Mouse (Mus musculus) T-helper 1 cell (primary cell): ENCODE results near the gene Hist1h4f.

Experiments
- in situ Hi-C: fragments of 300-600 bp; cut with MboI, MseI; formaldehyde crosslinking; loops from one replicate; pipeline ENCODE4 v1.15.1; 2025; ENCODE audit warnings: high pct_unique_total_duplicates

Gene Hist1h4f

DNA sequence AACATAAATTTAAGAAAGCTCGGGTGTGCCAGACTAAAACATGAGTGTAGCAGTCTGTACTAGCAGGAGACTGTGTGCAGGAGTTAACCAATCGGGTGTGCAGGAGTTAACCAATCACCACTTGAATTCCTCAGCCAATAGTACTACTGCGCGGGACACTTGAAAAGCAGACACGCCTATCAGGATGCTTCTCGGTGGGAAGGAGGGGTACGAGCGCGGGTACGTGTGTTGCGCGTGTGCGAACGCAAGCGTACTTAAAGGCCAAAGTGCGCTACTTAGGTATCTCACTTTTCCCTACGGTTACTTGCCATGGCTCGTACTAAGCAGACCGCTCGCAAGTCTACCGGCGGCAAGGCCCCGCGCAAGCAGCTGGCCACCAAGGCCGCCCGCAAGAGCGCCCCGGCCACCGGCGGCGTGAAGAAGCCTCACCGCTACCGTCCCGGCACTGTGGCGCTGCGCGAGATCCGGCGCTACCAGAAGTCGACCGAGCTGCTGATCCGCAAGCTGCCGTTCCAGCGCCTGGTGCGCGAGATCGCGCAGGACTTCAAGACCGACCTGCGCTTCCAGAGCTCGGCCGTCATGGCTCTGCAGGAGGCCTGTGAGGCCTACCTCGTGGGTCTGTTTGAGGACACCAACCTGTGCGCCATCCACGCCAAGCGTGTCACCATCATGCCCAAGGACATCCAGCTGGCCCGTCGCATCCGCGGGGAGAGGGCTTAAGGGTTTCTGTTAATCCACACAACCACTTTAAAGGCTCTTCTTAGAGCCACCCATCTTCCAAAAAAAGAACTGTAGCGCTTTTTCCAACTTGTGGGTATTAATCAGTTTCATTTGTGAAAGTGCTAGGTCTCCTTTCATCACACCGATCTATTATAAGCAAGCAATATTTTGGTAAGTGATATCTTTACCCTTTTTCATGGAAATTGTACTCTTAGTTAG is 16.0 kb downstream of the Hist1h4f start, which contains the start of gene Hist1h3g:
Hist1h3g (plus strand) TSS at position 286 of the 939 bp plus-strand sequence.
- in situ Hi-C loops, result loop anchor here (5.0 kb wide), 1 partner anchor 1818 kb away; the partner anchor contains the start of genes Hist1h2ai, Hist1h2bl and Hist1h3h

DNA sequence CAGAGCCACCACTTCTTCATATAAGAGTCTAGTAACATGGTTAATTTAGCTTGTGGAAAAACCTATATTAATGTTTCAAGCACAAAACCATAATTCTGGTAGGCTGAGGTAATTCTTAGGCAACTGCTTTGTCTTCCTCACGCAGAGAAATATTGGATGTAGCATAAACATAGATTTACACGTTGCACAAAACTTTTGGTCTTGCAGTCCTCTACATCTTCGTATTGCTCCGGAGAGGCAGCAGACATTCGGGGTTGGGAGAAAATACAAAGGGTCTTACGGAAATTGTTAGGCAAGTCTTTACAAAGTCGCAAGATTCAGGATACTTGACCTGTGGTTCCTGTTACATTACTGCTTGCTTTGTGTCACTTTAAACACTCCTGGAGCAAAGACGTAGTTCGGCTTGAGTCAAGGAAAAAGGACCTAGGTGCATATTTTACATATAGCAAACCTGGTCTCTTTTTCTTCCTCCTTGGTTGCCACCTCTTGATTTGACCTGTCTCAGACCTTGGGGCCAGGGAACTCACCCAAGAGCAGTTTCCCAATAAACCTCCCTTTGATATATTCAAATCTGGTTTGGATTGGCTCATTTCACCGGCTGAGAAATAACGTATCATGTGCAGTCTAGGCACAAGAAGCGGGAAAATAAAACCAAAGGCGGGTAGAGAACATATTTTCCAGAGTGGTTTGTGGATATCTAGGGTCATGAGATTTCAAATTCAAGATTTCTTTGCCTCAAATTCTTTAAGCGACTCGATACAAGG is 16.9 kb downstream of the Hist1h4f start:
- in situ Hi-C loops, result loop anchor here (5.0 kb wide), 2 partner anchors 1497 to 1817 kb away; partner anchors contain the start of genes Hist1h2ah, Hist1h2ai, Hist1h2bk and Hist1h2bl

DNA sequence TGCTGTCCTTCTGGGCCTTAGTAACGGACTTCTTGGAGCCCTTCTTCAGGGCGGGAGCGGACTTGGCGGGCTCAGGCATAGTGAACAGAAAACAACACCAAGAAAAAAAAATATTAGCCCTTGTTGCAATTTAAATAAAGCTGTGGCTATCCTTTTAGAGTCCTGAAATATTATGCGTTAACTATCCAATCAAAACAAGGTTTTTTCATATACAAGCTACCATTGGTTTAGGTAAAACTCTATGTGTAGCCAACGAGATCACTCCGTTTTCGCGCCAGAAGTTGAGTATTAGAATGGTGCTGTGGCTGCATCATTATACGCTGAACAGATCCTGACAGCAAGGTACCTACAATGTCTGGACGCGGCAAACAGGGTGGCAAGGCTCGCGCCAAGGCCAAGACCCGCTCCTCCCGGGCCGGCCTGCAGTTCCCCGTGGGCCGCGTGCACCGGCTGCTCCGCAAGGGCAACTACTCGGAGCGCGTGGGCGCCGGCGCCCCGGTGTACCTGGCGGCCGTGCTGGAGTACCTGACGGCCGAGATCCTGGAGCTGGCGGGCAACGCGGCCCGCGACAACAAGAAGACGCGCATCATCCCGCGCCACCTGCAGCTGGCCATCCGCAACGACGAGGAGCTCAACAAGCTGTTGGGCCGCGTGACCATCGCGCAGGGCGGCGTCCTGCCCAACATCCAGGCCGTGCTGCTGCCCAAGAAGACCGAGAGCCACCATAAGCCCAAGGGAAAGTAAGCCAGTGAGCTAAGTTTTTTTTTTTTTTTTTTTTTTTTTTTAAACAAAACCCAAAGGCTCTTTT is 17.7 kb downstream of the Hist1h4f start, which contains the start of gene Hist1h2af:
Hist1h2af (plus strand) TSS at position 347 of the 808 bp plus-strand sequence.
- in situ Hi-C loops, result loop anchor here (5.0 kb wide), 1 partner anchor 1496 kb away; the partner anchor contains the start of genes Hist1h2ah and Hist1h2bk

DNA sequence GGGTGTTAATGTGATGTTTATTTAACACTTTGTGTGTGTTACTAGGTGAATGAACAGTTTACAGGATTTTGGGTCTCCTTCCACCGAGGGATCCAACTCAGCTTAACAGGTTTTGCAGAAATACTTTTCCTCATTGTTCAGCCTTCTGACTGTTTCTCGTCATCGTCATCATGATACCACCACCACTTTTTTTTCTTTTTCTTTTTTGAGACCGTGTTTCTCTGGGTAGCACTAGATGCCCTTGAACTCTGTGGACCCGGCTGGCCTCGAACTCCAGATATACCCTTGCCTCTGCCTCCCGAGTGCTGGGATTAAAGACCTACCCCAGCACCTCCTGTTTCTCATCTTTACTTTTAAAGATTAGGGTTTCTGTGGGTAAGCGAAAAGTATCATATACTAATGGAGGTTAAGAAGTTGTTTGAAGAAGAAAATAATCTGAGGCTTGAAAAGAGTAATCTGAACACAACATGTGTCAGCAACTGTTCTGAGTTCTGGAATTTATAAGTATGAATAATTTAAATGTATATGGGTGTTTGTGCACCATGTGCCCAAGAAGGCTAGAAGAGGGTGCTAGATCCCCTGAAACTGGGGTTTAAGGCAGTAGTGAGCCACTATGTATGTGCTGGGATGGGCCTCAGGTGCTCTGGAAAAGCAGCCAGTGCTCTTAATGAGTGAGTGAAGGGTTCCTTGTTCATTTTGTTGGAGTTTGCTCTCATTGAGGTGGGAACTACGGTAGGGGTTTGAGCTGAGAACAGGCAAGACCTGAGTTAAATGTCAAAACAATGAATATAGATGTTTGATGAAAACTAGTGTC is 19.0 kb downstream of the Hist1h4f start:
- in situ Hi-C loops, result loop anchor here (5.0 kb wide), 1 partner anchor 1495 kb away; the partner anchor contains the start of genes Hist1h2ah and Hist1h2bk

DNA sequence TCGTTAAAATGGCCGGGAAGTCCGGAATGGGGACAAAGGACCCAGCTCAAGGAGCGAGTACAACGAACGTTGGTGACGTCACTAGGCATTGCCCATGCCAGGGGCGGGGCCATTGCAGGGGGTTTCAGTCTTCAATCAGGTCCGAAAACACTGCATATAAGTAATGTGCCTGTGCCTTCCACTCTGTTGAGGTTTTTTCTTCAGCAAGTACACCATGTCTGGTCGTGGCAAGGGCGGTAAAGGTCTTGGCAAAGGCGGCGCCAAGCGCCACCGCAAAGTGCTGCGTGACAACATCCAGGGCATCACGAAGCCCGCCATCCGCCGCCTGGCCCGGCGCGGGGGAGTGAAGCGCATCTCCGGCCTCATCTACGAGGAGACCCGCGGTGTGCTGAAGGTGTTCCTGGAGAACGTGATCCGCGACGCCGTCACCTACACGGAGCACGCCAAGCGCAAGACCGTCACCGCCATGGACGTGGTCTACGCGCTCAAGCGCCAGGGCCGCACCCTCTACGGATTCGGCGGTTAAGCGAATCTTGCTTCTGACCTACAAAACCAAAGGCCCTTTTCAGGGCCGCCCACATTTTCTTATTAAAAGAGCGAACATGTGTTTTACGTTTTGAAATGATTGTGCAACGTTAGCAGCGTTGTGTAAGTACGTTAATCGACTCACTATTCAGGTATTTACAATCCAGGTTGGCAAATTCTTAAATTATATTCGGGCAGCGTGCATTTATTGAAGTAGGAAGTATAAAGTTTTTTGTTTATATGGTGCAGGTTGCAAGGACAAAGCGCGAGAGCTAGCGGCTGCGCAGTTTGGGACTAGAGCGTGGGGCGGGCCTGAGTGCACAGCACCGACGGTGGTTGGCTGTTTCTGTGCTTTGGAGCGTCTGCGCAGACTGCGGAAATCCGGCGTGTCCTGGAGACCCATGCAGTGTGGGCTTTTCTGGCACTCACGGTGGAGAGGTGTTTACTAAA is 20.3 kb downstream of the Hist1h4f start, which contains the start of gene Hist1h4h:
Hist1h4h (plus strand) TSS at position 150 of the 975 bp plus-strand sequence.
- in situ Hi-C loops, result loop anchor here (5.0 kb wide), 1 partner anchor 1494 kb away; the partner anchor contains the start of genes Hist1h2ah and Hist1h2bk

DNA sequence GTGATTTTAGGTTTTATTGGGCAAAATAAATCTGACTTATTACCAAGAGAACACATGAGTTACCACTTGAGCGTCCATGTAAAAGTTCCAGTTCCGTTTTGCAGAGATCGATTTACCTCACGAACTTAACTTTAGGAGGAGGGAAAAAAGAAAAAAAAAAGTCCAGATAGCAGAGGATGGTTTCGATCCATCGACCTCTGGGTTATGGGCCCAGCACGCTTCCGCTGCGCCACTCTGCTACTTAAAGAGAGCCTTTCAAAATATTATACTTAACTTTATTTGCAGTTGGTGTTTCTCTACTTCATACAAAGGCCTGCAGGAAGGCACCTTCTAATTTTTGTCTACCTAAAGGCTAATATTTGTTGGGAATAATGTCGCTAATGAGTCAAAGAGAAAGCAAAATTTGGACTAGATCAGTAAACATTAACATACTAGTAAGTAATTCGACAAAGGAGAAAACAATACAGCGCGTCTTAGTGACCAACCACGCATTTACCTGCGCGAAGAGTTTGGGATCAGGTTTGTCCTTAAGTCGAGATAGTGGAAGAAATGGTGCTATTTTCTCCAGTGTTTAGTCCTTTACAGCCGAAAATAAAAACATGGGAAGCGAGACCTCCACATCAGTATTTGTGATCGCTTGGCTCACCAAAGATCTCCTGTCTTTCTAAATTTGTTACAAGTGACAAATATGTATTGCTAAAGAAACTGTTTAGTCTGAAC is 21.1 kb downstream of the Hist1h4f start:
- in situ Hi-C loops, result loop anchor here (5.0 kb wide), 1 partner anchor 1493 kb away; the partner anchor contains the start of genes Hist1h2ah and Hist1h2bk

DNA sequence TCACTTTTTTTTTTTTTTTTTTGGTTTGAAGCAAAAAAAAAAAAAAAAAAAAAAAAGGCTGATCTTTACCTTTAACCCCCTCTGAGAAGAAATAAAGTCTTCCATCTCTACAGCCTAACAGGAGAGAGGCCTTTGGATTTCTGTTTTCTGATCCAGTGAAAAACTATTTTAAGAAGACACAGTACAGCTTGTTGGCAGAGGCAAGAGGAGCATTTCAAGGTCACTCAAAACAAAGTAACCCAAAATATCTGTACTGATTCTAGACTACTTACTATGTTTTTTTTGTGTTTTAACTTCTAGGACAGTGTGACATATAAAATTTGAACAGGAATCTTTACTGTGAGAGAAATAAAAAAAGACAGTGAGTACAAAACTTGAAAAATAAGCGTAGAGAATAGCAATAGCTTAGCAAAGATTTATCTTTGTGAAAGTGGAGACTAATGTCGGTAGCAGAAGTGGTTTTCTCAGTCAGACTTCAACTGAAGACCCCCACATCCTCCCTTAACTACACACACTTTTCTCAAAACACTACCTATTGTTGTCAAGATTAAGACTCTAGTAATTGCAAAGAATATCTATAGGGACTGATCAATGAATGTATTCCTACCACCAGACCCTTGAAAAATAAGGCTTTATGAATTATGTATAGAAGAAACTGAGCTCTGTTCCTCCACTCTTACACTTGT is 21.8 kb downstream of the Hist1h4f start:
- in situ Hi-C loops, result loop anchor here (5.0 kb wide), 1 partner anchor 1492 kb away; the partner anchor contains the start of genes Hist1h2ah and Hist1h2bk

DNA sequence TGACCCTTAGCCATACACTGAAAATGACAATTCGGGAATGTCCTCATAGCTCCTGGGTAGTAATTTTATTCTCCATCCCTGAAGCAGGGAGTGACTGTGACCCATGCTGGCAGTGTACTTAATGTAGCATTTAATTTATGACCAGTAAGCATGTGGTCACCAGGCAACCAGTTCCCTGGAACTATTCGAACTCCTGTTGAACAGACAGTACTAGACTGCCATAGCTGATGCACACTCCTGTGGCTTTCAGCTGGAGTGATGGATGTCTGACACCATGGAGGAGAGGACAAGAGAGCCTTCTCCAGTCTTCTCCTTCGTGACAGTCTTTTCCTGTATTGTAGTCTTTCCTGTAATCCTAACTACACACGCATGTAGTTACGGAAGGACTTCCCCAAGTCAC is 22.4 kb downstream of the Hist1h4f start:
- in situ Hi-C loops, result no loop called here

DNA sequence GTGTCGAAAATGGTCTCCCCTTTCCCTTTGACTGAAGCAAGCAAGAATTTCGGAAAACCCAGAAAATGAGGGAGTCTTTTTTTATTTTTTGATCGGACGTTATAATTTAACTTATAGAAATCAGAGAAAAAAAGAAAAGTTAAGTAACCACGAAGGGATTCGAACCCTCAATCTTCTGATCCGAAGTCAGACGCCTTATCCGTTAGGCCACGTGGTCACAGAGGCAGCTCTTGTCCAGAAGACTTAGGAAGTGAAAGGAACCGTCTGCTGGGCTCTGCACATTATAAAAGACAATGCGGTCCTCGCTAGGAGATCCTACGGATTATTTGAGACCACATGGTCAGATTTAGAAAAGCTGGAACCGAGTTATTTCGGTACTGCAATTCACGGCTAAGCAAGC is 25.1 kb downstream of the Hist1h4f start:
- in situ Hi-C loops, result no loop called here

DNA sequence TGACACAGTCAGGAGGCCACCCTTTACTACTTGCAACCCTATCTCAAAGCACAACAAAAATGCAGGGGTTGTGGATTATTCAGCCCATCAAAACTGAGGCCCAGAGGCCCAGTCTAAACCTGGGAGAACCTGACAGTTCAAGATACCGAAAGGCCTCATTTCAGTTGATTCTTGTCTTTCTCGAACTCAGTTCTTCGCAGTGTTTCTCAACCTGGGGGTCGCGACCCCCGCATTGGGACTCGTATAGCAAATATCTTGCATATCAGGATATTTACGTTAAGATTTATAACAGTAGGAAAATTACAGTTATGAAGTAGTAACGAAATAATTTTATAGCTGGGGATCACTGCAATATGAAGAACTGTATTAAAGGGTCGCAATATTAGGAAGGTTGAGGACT is 25.5 kb downstream of the Hist1h4f start:
- in situ Hi-C loops, result no loop called here

DNA sequence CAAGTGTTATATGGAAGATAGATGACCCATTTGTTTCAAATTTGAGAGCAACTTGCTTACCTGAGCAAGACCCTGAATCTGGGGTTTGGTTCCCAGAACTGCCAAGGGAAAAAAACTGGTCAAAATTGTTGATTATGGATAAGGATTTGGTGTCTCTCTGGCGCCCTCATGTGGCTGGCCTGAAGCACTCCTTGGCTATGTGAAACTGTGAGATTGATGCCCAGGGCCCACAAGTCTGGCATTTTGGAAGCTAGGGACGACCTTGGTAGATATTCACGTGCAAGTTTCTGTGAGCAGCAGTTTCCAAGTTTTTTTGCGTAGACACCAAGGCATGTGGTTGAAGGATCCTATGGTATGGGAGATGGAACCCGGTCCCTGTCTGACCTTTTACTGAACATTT is 26.8 kb downstream of the Hist1h4f start:
- in situ Hi-C loops, result loop anchor here (5.0 kb wide), 2 partner anchors 77 to 217 kb away; no protein-coding TSS in a partner anchor

DNA sequence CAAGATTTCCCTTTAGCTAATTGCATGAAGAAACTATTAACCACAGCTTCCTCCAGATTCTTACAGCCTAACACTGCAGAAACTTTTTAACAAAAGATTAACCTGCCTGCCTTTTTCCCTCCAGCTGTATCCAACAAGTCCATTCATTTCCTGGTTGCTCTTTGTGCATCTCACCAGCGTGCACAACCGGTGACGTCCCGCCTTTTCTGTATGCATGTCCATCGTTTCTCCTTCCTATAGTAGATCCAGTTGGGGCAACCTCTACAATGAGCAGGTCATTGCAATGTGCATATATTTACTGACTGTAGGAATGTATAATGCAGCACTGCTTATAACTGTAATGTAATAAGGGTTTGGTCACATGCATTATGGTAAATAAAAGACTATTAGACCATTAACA is 27.5 kb downstream of the Hist1h4f start:
- in situ Hi-C loops, result loop anchor here (5.0 kb wide), 2 partner anchors 77 to 217 kb away; no protein-coding TSS in a partner anchor

DNA sequence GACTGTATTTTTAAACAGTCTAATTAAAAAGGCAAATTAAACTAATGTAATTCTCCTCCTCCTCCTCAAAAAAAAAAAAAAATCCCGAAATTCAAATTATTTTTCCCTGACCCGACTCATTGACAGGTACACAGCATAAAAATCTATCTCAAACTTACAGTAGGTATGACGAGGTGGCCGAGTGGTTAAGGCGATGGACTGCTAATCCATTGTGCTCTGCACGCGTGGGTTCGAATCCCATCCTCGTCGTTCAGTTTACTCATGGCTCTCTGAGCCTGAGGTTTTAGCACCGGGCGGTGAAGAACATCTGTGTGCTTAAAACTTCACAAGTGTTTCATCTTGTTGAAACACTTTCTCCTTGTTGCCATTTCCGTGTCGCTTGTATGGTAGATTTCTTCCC is 29.7 kb downstream of the Hist1h4f start:
- in situ Hi-C loops, result loop anchor here (5.0 kb wide), 2 partner anchors 74 to 214 kb away; no protein-coding TSS in a partner anchor

DNA sequence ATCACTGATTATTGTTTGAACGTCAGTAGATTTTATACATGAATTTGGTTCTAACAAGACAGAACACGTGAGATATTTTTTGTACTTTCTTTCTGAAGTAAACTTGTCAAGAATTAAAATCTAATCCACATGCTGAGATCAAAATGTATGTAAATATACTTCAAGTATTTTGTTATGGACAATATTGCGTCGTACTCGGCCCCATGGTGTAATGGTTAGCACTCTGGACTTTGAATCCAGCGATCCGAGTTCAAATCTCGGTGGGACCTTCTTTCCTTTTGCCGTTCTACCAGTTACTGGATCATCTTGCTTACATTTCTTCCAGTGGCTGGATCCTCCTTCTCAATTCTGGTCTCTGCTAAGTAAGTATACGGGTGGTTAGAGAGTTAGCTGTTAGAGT is 32.0 kb downstream of the Hist1h4f start:
- in situ Hi-C loops, result no loop called here

DNA sequence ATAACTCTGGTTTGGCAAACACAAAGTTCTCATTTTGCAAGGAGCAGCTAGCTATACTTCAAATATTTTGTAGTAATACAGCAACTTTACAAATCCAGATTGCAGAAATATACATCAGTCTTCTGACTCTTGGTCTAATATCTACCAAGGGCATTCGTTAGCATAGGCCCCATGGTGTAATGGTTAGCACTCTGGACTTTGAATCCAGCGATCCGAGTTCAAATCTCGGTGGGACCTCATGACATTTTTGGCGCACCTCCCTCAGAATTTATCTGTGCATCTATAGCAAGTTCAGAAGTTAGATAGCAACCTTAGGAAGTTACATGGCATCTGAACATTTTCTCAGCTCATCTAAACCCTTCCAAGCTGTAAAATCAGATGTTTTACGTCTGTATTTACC is 32.6 kb downstream of the Hist1h4f start:
- in situ Hi-C loops, result no loop called here

DNA sequence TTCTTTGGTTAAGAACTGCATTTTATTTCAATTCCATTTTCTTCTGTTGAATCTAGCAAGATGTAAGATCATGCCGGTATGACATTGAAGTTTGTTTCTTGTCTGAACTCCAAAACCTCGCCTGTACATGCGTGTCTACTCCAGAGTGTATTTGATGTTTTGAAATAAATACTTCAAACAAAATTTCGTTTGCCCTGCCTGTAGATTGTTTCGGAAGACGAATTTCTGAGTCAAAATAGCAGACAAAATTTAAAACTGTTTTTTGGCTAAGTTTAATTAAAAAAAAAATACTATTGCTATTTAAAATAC is 33.2 kb downstream of the Hist1h4f start:
- in situ Hi-C loops, result no loop called here

DNA sequence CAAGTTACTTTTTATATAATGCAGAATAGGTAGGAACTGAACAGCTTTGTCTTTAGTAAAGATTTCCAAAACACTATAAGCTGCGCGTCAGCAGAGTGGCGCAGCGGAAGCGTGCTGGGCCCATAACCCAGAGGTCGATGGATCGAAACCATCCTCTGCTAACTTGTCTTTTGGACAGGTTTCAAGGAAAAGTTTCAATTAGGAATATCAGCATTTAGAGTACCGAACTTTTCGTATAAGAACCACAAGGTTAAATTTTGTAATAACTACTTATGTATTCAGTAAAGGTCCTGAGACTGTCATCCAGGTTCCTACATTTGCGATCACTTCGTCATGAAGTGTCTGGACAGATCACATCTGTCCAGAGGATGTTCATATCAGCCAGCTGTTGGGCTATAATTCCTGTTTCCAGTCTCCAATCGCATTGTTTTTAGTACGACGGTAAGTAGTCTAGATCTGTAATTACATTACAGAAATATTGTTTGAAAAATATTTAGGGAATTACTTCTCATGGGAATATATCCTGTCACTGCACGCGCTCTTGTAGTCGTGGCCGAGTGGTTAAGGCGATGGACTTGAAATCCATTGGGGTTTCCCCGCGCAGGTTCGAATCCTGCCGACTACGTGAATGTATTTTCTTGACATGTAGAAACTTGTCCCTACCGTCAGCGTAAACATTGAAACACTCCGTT is 33.7 kb downstream of the Hist1h4f start:
- in situ Hi-C loops, result no loop called here
